Mouse (Mus musculus) liver, postnatal 0 days (tissue): ENCODE measurements at regions not wholly inside any gene's neighbourhood (a gene's known extent, or its start where the extent isn't known, plus 50 kb on each side); places are given as distances from the start of the nearest gene placed in this dataset.
A peak's percentile ranks its signal among the peaks of the same experiment; 100 is the strongest.

Experiments
- ATAC-seq: fragments of 200-750 bp; cut with Nextera tagmentation; 2 replicates; pipeline ENCODE4 v1.8.0; 2017; ENCODE audit warnings: mild to moderate bottlenecking, moderate library complexity
- DNase-seq: peaks from one replicate; pipeline ENCODE4 v3.0.0-alpha.2; 2016
- H3K27ac ChIP-seq: fragments of 300-500 bp; sonication (generic); 2 replicates; pipeline ENCODE4 v1.5.1; 2014; ENCODE audit warnings: antibody characterized with exemption, moderate library complexity, mild to moderate bottlenecking, low read depth
- H3K27me3 ChIP-seq: fragments of 300-500 bp; sonication (generic); 2 replicates; pipeline ENCODE4 v1.6.1; 2014; ENCODE audit warnings: low read length, control low read depth, mixed read lengths; ENCODE audit not compliant: insufficient read depth
- H3K36me3 ChIP-seq: fragments of 300-500 bp; sonication (generic); replicated peaks from 2 replicates; pipeline ENCODE4 v1.6.1; 2014; ENCODE audit warnings: mild to moderate bottlenecking, control low read depth, low read length, moderate library complexity, mixed read lengths; ENCODE audit not compliant: insufficient read depth
- H3K4me1 ChIP-seq: fragments of 300-500 bp; sonication (generic); 2 replicates; pipeline ENCODE4 v1.6.1; 2014; ENCODE audit warnings: antibody characterized with exemption, mild to moderate bottlenecking, control low read depth; ENCODE audit not compliant: insufficient read depth
- H3K4me2 ChIP-seq: fragments of 300-500 bp; sonication (generic); 2 replicates; pipeline ENCODE4 v1.6.1; 2014; ENCODE audit warnings: low read depth, mild to moderate bottlenecking, low read length, moderate library complexity, mixed read lengths
- H3K4me3 ChIP-seq: fragments of 300-500 bp; sonication (generic); 2 replicates; pipeline ENCODE4 v1.5.1; 2014; ENCODE audit warnings: low read depth, low read length
- H3K9ac ChIP-seq: fragments of 300-500 bp; sonication (generic); replicated peaks from 2 replicates; pipeline ENCODE4 v1.6.1; 2014; ENCODE audit warnings: mild to moderate bottlenecking, moderate library complexity
- H3K9me3 ChIP-seq: fragments of 300-500 bp; sonication (generic); 2 replicates; pipeline ENCODE4 v1.6.1; 2016; ENCODE audit warnings: mild to moderate bottlenecking, control low read depth, low read length, mixed read lengths
- CTCF ChIP-seq: sonication (generic); IDR thresholded peaks from 2 replicates; pipeline ENCODE4 v1.5.1; 2016; ENCODE audit warnings: antibody characterized with exemption, low read depth
- EP300 ChIP-seq: IDR thresholded peaks from 2 replicates; pipeline ENCODE4 v1.6.1; 2016; ENCODE audit warnings: antibody characterized with exemption, low read depth, mild to moderate bottlenecking
- WGBS: fragments of 180-500 bp; shearing (Covaris S2); extraction: QIAGEN DNeasy Blood & Tissue Kit; methylation state at CpG from one replicate; pipeline ENCODE4 v1.1.7; 2014; ENCODE audit not compliant: insufficient replicate concordance; 5-methylcytosine and 5-hydroxymethylcytosine counted together

DNA sequence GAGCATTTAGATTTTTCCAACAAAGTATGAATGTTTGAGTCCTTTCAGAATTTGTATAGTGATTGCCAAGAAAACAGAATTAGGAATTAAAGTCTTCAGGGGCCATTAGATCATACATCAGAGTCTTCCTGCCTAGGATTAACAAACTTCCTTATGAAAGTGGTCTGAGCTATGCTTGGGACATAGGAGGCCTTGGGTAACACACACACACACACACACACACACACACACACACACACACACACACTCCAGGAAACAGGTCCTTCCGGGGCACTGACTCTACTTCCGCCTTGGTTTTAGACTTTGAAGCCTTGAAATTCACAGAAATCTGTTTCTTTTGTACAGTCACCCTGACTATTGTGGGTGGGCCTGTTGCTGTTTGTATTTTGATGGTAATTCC, 80.0 kb upstream of the Ddhd1 start:
- whole genome bisulfite sequencing = 44% methylated on average over 2 of the region's 2 CpGs
- Histone ChIP-seq H3K27ac (no peak overlapping the region), H3K36me3 (no peaks in the 10 kb centered on the region), H3K9ac (no peak overlapping the region), H3K27me3 (no peaks in the 10 kb centered on the region), H3K4me3 (no peak overlapping the region), H3K9me3 (no peaks in the 10 kb centered on the region), H3K4me2 (no peak overlapping the region), H3K4me1 (no peaks in the 10 kb centered on the region)
- peak; percentile 41; the same call in 1 of the 2 replicates for ATAC-seq
- TF ChIP-seq CTCF (no peak), EP300 (no peak)
- no peak for DNase-seq

DNA sequence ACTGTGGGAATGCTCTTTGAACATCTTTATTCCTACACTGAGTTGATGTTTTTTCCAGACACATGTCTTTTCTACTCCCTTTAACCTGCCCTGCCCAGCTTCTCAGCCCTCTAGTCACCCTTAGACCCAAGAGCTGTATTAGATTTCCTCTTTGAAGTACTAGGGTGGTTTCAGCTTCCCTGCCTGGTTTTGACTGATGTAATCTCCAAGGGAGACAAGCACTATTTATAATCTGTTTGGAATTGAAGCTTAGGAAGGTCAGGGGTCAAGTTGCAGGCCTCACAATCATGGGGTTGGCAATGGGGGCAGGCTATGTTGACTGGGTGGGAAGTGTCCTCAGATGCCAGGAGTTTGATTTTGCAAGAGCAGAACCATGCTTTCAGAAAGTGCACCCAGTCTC, 81.7 kb upstream of the Ddhd1 start:
- Histone ChIP-seq H3K4me3 (no peak overlapping the region), H3K36me3 (no peaks in the 10 kb centered on the region), H3K9me3 (no peaks in the 10 kb centered on the region), H3K9ac (no peak overlapping the region), H3K4me2 (no peak overlapping the region), H3K27ac (no peak overlapping the region), H3K4me1 (no peaks in the 10 kb centered on the region), H3K27me3 (no peaks in the 10 kb centered on the region)
- ATAC-seq = no peak
- DNase-seq = no peak
- TF ChIP-seq CTCF (no peak), EP300 (no peak)

DNA sequence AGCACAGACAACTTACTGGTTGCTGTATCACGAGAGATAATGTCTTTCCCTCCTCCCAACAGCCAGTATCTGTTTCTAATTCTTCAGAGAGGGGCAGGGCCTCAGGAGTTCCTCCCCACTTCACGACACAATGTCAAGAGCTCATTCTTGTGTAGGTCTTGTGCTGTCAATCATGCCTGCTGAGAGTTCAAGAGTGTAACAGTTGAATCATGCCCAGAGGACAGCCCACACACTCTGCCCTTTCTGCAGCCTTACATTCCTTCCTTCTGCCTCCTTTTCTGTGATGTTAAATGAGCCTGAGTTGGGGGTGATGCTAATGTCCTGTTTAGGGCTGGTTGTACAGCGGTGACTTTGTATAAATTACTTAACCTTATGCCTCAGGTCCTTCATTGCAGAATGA, 82.7 kb upstream of the Ddhd1 start:
- no peaks in the 10 kb centered on the region for H3K36me3 ChIP-seq
- H3K9ac ChIP-seq = no peak overlapping the region
- ATAC-seq (no peak), DNase-seq (no peak)
- WGBS = 46% methylated on average over 3 of the region's 3 CpGs
- H3K4me3 ChIP-seq = no peak overlapping the region
- H3K4me1 ChIP-seq = no peaks in the 10 kb centered on the region
- no peaks in the 10 kb centered on the region for H3K9me3 ChIP-seq
- TF ChIP-seq CTCF (no peak), EP300 (no peak)
- H3K4me2 ChIP-seq = no peak overlapping the region
- H3K27ac ChIP-seq = no peak overlapping the region
- H3K27me3 ChIP-seq = no peaks in the 10 kb centered on the region

DNA sequence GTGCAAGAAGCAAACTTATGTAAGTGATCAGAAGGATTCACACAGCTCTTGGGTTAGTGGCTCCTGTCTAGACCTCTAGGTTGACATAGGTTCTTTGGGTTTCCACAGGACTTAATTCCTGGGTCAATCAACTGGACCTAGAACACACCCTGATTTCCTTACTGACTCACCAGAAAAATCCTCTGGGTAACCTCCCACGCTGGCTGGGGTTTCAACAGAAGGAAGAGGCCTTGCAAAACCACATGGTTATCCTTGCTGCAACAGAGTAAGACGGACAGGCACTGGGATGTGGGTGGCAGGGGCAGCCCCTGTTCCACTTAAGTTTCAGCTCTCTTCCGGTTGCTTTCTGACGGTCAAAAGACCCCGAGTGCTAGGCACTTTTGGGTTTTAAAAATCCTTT, 88.2 kb upstream of the Ddhd1 start:
- Histone ChIP-seq H3K9ac (no peak overlapping the region), H3K4me2 (no peak overlapping the region), H3K9me3 (no peaks in the 10 kb centered on the region), H3K4me3 (no peak overlapping the region), H3K27me3 (no peaks in the 10 kb centered on the region), H3K36me3 (no peaks in the 10 kb centered on the region), H3K27ac (no peak overlapping the region), H3K4me1 (no peaks in the 10 kb centered on the region)
- 55% methylated on average over 5 of the region's 5 CpGs for WGBS
- TF ChIP-seq EP300 = no peak
- no peak for TF ChIP-seq CTCF
- DNase-seq (no peak), ATAC-seq (no peak)

DNA sequence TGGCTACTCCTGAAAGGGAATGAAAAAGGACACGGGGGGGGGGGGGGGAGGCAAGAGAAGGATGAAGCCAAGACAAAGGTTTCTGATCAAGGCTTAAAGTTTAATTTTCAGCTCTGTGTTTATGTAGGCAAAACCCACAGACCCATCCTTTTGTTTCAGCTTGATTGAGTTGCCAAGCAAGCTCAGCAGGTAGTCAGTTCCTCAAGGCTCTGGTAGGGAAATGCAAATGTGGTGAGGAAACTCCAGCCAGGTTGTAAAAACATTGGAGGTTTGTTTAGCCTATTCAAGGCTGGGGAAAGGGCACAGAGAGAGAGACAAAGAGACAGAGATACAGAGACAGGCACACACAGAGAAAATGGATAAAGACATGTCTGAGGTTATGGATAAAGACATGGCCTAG, 99.4 kb upstream of the Ddhd1 start:
- H3K27ac ChIP-seq = no peak overlapping the region
- no peak overlapping the region for H3K4me3 ChIP-seq
- H3K9me3 ChIP-seq = no peaks in the 10 kb centered on the region
- no peak overlapping the region for H3K9ac ChIP-seq
- no peaks in the 10 kb centered on the region for H3K36me3 ChIP-seq
- TF ChIP-seq CTCF = no peak
- TF ChIP-seq EP300 = no peak
- ATAC-seq = no peak
- H3K27me3 ChIP-seq = no peaks in the 10 kb centered on the region
- H3K4me2 ChIP-seq = no peak overlapping the region
- 14% methylated on average over 1 of the region's 1 CpGs for WGBS
- no peaks in the 10 kb centered on the region for H3K4me1 ChIP-seq
- no peak for DNase-seq

DNA sequence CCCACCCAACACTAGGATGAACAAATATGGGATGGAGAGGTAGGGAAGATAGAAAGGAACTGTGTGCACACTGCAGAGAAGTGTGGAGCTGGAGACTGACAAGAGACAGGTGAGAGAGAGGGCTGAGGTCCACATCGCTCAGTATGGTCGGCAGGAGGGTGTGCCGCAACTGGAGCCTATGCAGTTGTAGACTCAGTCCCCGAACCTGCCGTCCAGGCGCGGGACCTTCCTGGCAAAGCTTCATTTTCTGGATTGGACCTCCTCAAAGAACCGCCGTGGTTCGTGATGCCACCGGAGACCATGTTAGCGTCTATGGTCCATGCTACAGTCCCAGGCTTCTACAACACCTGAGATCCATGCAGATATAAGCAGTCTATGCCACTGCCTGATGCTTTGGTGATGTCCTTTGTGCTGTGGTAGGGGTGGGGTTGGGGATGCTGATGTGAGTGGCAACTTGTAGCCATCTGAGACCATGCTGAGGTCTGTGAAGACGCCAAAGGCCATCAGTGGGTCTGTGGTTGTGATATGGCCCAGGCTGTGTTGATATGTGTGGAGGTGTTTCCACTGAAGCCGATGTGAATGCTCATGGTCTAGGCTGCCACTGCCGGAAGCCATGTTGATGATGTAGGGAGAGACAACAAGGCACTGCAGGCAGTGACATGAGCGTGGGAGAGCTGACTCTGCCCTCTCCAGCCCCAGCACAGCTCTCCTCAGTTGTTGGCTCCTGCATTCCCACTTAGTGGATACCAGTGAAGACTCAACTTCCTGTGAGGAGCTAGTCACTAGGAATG, 103.1 kb upstream of the Ddhd1 start:
- H3K9me3 ChIP-seq = no peaks in the 10 kb centered on the region
- 92% methylated on average over 16 of the region's 16 CpGs for WGBS
- no peak overlapping the region for H3K27ac ChIP-seq
- no peaks in the 10 kb centered on the region for H3K27me3 ChIP-seq
- no peak overlapping the region for H3K4me2 ChIP-seq
- DNase-seq (no peak), ATAC-seq (no peak)
- TF ChIP-seq EP300 = no peak
- no peak for TF ChIP-seq CTCF
- H3K4me1 ChIP-seq = no peaks in the 10 kb centered on the region
- H3K4me3 ChIP-seq = no peak overlapping the region
- H3K36me3 ChIP-seq = no peaks in the 10 kb centered on the region
- no peak overlapping the region for H3K9ac ChIP-seq
